Mouse (Mus musculus) gastrocnemius, adult 2 months (tissue): ENCODE measurements around the gene Gpam. TPM values are rescaled to one million over a fixed set of nuclear protein-coding genes. Genes with fewer than 3 reads are reported as not detected.

Experiments
- DNase-seq: peaks from one replicate; pipeline ENCODE4 v3.0.0; 2022
- H3K27ac ChIP-seq: fragments of 200-600 bp; 2 replicates; pipeline ENCODE4 v1.8.1; 2022; ENCODE audit warnings: mild to moderate bottlenecking
- H3K4me3 ChIP-seq: fragments of 200-600 bp; 2 replicates; pipeline ENCODE4 v1.8.1; 2022; ENCODE audit warnings: mild to moderate bottlenecking, moderate library complexity
- CTCF ChIP-seq: fragments of 200-600 bp; IDR thresholded peaks from 2 replicates; pipeline ENCODE4 v1.8.1; 2022; ENCODE audit warnings: antibody characterized with exemption, mild to moderate bottlenecking, moderate library complexity
- intact Hi-C: fragments of 180-260 bp; cut with DNase I; formaldehyde crosslinking; loops from one replicate; pipeline ENCODE4 v1.15.1; 2025
- total RNA-seq, 2 experiments: library from RNA; stranded (reverse); gene quantifications; 2 replicates each; pipeline ENCODE4 v1.2.3; 2021

Gpam gene
- total RNA-seq, 2 experiments from 2014 or later, result 69.0 to 124 TPM

DNA sequence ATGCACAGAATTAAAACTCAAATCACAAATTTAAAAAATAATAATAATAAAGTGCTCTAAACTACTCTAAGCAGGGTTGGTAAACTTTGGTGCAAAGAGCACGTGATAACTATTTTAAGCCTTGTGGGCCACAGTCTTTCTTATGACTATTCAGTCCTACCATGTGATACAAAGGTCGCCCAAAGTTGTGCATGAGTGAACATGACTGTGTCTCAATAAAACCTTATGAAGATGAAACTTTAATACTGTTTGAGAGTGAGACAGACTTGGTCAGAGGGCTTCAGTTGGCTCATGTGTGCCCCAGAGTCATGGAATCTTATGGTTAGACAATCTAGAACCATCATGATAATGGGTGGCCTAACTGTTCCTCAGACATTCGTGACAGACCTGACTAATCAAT lies 8.9 kb upstream of the Gpam start:
- H3K27ac ChIP-seq, result no peak overlapping the region
- no peak for DNase-seq
- no peak for TF ChIP-seq CTCF
- intact Hi-C loops, result no loop called here
- H3K4me3 ChIP-seq, result no peak overlapping the region

DNA sequence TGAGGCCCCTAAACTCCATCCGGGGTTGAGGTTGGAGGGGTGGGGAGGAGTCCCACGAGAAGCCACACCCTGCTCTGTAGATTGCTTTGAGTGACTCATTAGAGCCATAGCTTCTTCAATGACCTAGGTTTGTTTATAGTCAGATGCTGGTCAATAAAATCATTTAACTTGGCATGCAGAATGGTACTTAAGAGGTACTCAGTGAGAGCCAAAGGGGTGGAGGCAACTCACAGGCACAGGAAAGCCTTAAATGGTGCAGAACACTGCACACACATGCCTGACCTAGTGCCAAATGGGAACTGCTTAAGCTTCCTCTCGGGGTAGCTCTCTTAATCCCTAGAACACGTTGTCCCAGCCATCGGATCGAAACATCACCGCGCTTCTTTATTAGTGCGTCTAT lies 7.5 kb upstream of the Gpam start:
- TF ChIP-seq CTCF, result no peak
- no peak overlapping the region for H3K4me3 ChIP-seq
- no peak overlapping the region for H3K27ac ChIP-seq
- no peak for DNase-seq
- intact Hi-C loops, result no loop called here

DNA sequence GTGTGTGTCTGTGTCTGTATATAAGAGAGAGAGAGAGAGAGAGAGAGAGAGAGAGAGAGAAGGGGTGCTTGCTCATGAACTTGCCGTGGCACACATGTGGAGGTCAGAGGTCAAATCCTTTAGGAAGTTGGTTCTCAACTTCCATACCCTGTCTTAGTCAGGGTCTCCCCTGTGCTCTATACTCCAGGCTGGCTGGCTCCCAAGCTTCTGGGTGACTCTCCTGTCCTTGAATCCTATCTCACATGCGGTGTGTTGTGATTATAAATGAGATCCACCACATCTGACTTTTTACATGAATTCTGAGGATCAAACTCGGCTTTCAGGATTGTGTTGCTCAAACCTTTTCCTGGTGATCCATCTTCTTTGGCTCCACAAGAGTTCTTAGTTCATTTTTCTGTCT lies 5.4 kb upstream of the Gpam start:
- H3K27ac ChIP-seq, result no peak overlapping the region
- TF ChIP-seq CTCF, result no peak
- intact Hi-C loops, result no loop called here
- DNase-seq, result no peak
- H3K4me3 ChIP-seq, result no peak overlapping the region

DNA sequence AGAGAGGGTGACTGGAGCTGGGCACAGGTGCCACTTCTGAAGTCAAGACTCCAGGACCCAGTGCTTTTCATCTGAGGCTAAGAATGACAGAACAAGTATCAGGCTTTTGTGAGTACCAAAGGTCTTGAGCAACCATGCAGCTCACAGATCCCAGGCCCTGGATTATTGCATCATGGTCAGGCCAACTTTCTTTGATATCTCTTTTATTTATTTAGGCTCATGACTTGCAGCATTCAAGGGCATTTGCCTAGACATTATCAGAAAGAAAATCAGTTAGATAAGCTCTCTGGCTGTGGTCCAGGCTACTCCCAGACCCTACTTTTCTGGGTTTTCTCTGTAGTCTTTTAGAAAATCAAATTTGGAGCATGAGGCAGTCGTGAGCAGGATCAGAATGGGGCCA lies 4.7 kb upstream of the Gpam start:
- H3K4me3 ChIP-seq, result no peak overlapping the region
- H3K27ac ChIP-seq, result no peak overlapping the region
- intact Hi-C loops, result no loop called here
- no peak for TF ChIP-seq CTCF
- DNase-seq, result no peak

DNA sequence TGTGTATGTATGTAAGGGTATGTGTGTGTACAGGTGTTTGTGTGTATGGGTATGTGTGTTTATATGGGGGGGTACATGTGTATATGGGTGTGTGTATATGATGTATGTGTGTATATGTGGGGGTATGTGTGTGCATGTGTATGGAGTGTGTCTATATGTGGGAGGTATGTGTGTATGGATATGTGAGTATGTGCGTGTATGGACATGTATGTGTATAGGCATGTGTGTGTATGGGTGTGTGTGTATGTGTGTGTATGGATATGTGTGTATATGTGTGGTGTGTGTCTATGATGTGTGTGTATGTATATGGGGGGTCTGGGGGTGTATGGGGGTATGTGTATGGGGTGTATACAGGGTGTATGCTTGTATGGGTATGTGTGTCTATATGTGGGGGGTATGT lies 1.4 kb upstream of the Gpam start:
- Histone ChIP-seq H3K27ac (no peak overlapping the region), H3K4me3 (no peak overlapping the region)
- intact Hi-C loops, result no loop called here
- DNase-seq, result no peak
- no peak for TF ChIP-seq CTCF

DNA sequence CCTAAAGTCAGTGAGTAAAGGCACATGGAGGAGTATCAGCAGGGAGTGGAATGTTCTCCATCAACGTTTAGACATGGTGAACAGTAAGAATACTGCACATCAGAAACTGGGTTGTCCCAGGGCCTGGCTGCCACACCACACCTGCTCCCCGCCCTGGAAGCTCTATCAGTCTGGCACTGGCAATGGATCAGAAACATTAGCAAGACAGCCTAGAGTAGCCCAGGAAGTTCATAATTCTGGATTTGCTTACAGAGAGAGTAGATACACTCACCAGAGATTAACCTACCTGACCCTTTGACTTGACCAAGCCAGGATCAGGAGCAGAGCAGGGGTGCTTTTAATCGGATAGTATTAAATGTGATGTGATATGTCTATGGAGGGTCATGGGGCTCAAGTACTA lies 1.6 kb downstream of the Gpam start:
- no peak for TF ChIP-seq CTCF
- intact Hi-C loops, result no loop called here

DNA sequence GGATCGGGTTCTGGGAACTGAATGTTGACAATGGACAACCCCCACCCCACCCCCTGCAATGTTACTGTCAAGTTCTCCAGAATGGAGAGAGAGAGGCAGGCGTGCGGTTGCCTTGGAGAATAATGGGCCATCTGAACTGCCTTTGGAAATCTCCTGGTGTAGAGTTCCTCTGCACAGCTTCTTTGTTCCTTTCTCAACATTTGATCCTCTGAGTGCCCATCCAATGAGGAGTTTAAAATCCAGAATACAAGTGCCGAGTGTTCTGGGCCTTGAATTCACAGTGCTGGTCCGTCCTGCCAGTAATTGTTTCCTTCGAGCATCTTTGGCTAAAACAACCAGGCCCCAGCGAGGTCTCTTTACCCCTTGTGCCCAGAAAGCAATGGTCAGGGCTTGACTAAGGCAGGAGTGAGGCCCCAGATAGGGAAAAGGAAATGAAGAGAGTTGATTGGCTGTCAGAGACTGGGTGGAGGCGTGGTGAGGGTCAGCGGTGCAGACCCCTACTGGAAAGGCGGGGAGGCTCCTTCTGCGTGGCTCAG lies 4.0 kb downstream of the Gpam start:
- H3K4me3 ChIP-seq, result no peak overlapping the region
- no peak for TF ChIP-seq CTCF
- H3K27ac ChIP-seq, result no peak overlapping the region
- no peak for DNase-seq
- intact Hi-C loops, result no loop called here

More for the DNA sequence above, 1.6 kb downstream of the Gpam start:
- Histone ChIP-seq H3K4me3 (no peak overlapping the region), H3K27ac (no peak overlapping the region)
- no peak for DNase-seq

DNA sequence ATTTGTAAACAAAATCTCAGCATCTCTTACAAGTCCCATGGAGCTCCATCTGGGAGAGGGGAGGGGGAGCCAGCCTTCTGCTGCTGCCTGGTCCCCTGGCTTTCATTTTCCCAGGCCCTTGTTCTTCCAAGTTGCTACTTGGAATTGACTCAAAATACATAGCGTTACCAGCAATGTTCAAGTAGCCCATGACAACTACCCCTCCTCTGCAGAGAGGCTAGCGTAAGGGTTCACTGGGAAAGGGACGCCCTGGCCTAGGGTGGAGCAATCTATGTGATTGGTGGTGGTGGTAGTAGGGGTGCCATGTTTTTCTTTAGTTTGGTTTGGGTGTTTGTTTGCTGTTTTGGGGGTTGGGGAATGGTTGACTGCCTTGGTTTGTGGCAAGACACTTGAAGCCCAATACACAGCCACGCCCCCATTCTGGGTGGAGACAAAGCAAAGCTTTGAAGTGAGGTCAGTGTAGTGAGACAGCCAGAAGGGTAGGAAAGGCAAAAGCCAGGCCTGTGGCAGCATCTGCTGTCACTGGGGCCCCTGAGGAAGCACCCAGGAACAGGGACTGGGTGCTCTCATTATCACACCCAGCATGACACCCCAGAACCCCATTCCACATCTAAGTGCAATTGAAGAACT lies 4.6 kb downstream of the Gpam start:
- no peak overlapping the region for H3K4me3 ChIP-seq
- no peak for DNase-seq
- TF ChIP-seq CTCF, result no peak
- intact Hi-C loops, result no loop called here
- H3K27ac ChIP-seq, result no peak overlapping the region

DNA sequence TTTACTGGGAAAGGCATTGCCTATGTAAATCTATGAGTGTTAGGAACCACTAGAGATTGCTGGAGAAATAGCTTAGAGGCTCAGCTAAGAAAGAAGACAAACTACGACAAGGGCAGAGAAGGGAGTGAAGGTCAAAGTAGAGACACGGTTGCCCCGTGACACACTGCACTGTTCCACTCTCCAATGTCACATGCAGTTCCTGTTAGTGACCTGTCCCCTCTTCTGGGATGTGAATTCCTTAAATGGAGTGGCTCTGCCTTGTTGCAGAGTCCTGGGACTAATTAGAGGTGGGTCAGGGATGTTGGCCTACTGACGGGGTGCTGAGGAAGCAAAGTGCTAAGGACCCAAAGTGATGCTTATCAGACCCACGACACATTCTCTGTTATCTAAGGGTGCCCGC lies 5.2 kb downstream of the Gpam start:
- H3K27ac ChIP-seq, result no peak overlapping the region
- no peak for DNase-seq

DNA sequence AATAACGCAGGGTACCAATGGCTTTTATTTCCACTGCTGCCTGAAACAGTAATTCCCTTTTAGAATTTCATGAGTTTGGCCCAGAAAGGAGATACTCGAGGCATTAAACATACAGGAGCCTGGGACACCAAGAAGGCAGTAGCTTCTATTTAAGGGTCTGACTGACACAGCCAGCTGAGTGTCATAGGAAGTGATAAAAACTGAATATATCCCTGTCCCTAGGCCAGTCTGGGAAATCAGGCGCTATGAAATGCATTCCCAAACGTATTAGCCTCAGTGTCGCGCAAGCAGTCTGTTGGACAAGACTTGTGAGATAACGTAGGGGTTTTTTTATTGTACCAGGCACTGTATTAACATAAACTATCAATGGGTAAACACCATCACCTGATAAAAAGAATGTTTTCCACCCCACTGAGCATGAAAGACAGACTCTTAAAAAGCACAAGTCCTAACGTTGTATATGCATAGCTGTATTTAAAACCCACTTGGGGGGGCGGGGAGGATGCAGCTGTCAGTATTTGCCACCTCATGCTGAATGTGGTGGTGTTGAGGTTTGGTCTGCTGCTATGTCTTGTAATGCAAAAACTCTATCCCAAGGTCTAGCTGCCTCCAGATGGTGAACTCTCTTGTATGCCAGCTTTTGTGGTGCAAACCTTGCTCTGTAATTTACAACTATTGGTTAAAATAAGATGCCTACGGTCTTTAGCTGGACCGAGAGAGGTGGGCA lies 6.4 kb downstream of the Gpam start:
- intact Hi-C loops, result no loop called here
- H3K27ac ChIP-seq, result peak overlapping the region; percentile 88
- TF ChIP-seq CTCF, result no peak
- peak; percentile 37 for DNase-seq
- H3K4me3 ChIP-seq, result peak overlapping the region; percentile 63

More for the DNA sequence above, 5.2 kb downstream of the Gpam start:
- intact Hi-C loops, result no loop called here
- no peak overlapping the region for H3K4me3 ChIP-seq
- no peak for TF ChIP-seq CTCF

DNA sequence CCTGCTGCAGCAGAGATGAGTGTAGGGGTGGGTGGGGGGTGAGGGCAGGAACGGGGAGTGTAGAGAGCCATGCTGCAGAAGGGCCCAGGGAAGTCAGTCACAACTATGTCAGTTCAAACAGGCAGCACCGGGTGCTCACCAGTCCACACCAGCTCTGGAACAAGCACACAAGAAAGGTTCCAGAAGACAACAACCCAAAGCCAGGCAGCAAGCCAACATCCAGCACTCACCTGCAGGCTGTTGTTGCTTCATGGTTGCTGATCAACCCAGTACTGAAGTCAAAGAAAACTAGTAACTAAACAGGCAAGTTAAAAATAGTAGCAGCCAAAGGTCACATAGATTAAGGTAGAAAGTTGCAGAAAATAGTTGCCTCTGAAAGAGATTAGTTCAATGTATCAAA lies 7.5 kb downstream of the Gpam start:
- peak overlapping the region; percentile 88 for H3K27ac ChIP-seq
- peak overlapping the region; percentile 63 for H3K4me3 ChIP-seq
- no peak for TF ChIP-seq CTCF
- DNase-seq, result peak; percentile 45
- intact Hi-C loops, result no loop called here

DNA sequence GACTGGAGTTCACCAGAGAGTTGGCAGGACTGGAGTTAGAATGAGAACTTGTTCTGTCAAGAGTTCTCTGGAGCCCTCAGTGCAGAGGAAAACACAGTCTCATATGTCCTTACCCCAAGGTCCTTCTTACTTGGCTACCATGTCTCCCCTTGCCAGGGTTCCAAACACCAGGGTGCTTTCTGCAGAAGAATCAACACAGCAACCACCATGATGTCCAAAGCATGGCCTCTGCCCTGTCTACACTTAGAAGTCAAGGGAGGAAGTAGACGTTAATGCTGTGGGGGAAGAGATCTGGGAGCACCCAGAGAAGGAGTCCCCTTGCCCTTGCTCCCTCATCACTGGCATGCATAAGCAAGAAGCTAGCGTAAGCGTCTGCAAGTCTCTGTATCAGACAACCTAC lies 9.0 kb downstream of the Gpam start:
- intact Hi-C loops, result no loop called here
- DNase-seq, result no peak
- H3K4me3 ChIP-seq, result peak overlapping the region; percentile 63
- TF ChIP-seq CTCF, result no peak
- H3K27ac ChIP-seq, result peak overlapping the region; percentile 88

DNA sequence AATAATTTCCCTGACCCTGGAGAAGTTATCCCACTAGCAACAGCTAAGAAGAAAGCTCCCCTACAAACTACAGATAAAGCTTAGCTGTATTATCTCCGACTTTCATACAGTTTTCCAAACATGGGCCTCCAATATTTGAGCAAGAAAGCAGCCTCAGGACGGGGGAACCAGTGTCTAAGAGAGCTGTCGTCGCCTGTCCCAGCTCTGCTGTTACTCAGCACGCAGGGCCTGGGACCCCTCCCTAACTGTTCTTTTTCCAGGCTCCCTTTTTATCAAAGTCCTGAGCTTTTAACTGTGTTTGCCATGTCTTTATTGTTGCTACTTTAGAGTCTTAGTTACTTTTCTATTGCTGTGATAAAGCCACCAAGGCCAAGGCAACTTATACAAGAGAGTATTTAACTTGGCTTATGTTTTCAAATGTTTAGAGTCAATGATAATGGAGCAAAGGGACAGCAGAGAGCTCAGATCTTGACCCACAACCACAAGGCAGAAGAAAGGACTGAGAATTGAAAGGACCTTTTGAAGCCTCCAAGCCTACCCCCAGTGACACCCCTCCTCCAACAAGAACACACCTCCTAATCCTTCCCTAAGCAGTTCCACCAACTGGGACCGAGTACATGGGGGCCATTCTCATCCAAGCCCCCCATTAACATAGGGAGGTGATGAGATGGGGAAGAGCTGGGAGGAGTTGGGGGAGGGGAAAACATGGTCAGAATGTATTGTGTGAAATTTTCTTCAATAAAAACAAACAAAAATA lies 9.8 kb downstream of the Gpam start:
- TF ChIP-seq CTCF, result no peak
- intact Hi-C loops, result no loop called here
- Histone ChIP-seq H3K27ac (peak overlapping the region; percentile 88), H3K4me3 (peak overlapping the region; percentile 63)
- DNase-seq, result no peak
